Mouse (Mus musculus): ENCODE results near the gene Dok3.
A peak's percentile ranks its signal among the peaks of the same experiment; 100 is the strongest.

Dok3 gene

DNA sequence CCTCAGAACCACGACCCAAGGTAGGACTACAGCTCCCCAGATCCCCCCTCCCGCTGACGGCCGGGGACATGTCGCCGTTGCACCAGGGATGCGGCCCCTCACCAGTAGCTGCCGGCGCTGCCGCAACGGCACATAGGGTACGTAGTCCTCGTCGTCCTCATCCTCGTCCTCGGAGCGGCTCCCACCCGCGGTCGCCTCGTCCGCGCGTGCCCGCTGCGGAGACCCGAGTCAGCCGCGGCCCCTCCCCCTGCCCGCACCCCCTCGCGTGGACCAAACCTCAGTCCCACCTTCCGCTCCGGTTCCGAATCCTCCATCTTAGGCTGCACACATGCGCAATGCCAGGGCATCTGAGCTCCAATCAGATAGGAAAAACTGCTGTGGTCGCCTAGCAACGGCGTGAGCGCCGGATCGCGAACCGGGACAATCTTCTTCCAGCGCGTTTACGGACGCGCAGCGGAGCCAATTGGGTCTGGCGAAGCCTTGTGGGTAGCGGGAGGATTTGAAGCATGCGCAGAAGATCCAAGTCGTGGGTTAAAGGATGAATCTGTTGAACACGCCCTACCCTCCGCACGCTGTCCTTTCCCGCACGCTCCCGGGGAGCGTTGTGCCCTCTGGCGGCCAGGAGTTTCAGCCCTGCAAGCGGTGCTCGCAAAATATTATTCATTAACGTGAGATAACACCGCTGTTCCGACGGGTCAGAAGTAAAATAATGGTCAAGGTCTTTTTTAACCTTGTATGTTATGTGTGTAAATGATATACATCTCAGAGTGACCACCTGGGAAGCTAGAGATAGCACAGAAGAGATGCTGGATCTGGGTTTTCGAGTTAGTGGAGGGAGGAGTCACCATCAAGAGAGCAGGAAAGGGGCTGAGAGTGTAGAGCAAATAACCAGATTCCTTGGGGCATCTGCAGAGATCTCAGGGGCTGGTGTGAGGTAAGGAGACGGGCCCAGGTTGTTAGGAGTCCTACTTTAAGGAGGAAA, 7.4 kb upstream of the Dok3 start, which contains the start of gene Ddx41:
Gene Ddx41, minus strand, starts transcription at position 465 of the 982 bp plus-strand sequence.
- DNase-seq = peak; percentile 94 to 96

DNA sequence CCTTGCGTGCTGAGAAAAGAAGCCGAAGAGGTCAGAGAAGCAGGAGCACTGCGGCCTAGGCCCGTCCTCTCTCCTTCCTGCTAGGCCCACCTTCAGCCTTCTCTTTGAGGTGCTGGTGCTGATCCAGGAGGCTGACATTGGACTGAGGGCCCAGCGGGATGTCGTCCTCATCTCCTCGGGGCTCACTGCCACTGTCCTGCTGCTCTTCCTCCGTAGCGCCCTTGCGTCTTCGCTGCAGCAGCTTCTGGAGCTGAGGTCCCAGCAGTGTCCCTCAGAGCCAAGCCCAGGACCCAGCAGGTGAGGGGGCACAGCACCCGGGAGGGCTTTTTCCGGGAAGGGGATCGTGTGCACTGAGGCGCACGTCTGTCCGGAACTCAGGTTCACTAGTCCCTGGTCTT, 6.7 kb upstream of the Dok3 start:
- no peak for DNase-seq

DNA sequence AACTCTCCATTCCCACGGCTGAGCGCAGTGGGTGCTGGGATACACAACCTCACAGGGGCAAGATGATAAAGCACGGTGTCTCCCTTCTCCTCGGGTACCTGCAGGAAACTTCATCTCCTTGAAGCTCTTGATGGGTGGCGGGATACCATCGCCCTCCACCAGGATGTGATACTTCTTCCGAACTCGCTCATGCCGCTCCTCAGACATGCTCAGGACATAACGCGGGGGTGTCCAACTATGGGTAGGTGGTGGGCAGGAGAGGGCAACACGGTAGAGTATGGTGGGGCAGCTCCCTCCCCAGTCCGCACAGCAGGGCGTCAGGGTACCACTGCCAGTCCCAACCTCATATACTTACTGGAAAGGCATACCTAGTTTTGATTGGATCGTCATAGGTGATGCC, 6.1 kb upstream of the Dok3 start:
- DNase-seq = no peak

DNA sequence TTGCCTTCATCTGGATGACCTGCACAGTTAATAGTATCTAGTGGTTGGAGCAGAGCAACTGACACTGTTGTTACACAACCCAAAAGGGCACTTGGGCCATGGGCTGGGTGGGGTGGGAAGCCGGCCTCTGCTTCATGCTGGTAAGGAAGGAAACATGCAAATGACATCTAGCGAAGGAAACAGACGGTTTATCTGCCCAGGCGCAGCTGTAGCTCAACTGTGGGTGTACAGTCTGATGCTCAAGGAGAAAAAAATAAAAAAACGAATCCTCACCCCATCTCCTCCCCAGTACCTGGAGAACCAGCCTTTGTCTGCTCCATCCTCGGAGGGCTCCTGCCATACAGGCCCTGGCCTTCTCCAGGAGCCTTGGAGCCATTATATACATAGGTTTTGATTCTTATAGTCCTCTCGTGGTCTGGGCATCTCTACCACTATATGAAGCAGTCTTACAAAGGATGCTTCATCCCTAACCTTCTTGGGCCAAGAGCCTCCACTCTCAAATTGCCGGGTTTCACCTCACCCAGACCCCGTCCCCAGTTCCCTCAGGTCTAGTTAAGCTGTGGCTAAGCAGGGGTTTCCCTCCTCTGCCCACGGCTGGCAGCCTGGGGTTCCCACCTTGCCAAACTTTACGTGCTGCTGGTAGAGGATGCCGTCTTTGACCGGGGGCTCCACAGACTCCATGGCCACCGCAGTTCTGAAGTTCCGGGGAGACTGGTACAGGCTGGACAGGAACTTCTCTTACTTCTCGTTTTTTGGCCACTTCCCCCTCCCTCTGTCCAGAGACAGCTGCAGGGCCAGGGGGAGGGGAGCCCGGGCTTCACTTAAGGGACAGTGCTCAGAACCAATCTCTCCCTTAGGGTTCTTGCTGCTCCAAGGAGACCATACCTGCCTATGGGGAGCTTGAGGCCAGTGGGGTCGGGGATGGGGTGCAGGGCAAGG, 993 bp downstream of the Dok3 start:
- DNase-seq = peak; percentile 57 to 58

DNA sequence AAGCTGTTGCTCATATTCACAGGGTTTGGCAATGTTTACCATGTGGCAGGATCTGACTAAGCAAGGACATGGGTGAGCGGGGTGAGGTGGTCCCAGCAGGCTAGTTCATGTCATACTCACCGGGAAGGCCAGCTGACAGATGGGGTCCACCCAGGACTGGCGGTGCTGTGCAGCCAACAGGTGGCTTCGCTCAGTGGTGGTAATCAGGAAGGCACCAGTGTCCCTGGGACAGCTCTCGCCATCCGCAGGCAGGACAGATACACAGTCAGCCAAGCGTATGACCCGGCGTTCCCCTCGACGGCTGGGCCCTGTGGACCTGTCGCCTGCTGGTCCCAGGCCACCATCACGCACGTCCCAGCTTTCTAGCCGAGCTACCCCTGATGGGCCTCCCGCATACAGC, 1.9 kb downstream of the Dok3 start:
- peak; percentile 40 to 43 for DNase-seq

DNA sequence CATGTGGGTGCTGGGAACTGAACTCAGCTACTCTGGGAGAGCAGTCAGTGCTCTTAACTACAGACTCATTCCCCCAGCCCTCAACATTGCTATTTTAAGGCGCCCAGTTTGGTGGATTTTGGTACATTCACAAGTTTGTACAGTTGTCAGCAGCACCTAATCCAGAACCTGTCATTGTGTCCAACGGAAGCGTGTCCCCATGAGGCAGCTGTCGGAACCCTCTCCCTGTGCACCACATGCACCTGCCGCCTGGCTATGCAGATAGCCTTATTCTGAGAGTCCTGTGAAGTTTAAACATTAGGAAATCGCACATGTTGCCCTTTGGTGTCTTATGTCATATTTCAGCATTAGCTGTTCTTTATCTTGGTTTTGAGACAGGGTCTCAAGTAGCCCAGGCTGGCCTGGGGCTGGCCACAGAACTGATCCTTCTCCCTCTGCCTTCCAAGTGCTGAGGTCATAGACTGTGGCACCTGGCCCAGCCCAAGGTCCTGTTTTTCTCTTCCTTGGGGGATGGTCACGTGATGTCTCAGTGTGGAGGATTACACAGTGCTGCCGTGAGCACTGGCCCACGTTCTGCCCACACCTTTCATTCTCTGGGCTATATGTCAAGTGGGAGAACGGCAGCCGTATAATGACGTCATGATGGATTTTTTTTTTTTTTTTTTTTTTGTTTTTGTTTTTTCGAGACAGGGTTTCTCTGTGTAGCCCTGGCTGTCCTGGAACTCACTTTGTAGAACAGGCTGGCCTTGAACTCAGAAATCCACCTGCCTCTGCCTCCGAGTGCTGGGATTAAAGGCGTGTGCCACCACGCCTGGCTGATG, 3.2 kb downstream of the Dok3 start:
- DNase-seq = peak; percentile 36 to 42

DNA sequence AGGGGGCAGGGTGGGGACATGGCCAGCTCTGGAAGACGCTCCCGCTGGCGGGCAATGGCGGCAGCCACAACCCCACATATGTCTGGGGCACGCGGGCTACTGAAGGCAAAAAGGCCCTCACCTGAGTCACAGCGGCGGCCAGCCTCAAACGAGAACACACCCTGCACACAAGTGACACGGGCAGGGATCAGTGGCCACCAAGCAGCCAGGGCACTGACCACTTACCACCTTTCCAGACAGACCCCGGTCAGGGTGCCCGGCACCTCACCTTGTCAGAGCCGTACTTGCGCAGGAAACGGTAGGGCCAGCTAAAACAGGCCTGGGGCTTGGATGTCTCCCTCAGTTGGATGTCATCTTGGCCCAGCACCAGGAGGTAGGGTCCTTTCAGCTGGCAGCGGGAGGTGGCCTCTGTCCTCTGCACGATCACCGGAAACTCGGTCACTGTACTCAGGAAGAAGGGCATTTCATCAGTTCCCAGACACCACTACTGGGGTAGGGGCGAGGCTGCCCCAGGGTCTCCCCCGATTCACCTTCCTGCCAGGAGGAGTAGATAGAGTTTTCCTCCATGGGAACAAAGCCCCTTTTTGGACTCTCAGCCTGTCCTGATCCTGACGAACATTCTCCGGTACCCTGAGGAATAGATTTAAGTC, 5.0 kb downstream of the Dok3 start:
- no peak for DNase-seq

DNA sequence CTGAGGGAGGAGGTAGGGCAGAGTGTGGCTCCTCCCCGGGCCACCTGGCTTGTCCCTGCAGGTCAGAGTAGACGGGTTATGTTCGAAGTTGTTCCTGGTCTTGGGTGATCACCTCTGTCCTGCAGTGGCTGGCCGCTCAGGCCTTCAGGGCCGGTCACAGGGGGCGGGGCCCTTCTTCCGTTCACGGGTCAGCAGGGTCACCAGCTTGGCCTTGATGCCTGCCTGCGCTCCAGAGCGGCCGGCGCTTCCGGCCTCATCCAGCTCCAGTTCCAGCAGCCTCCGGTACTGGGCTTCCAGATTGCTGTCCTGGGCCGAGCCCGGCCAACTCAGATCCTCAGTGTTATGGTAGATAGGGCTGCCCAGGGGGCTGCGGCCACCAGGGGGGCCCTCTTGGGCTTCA, 5.8 kb downstream of the Dok3 start:
- DNase-seq = no peak

DNA sequence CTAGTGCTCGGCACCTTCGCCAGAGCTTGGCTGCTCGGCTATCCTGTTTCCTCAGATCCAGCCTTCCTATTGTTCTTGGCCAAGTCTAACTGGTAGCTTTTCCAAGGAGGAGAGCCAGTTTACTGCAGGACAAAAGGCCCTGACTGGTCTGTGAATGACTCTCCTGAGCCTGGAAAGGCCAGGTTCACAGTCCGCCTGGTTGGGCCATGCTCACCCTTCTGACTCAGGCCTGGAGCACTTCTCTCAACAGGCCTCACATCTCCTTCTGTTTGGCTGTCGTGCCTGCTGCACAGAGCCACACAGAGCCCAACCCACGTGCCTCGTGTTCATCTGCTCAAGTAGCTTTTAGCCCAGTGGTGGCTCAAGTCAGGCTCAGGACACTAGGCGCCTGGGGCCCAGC, 6.4 kb downstream of the Dok3 start:
- no peak for DNase-seq

DNA sequence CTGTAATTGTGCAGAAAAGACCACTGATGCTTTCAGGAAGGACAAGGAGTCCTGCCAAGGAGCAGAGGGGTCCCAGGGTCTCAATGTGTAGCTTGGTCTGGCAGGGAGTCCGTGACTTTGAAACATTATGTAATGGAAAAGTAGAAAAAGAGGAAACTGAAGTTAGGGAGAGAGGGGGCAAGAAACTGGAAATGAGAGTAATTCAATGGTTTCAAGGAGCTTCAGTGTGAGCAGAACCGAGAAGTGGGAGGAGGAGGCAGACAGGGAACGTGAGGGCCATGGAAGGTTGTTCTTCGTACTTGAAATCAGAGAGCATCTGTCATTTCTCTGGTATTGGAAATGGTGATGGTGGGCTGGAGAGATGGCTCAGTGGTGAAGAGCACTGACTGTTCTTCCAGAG, 9.5 kb downstream of the Dok3 start:
- DNase-seq = no peak

DNA sequence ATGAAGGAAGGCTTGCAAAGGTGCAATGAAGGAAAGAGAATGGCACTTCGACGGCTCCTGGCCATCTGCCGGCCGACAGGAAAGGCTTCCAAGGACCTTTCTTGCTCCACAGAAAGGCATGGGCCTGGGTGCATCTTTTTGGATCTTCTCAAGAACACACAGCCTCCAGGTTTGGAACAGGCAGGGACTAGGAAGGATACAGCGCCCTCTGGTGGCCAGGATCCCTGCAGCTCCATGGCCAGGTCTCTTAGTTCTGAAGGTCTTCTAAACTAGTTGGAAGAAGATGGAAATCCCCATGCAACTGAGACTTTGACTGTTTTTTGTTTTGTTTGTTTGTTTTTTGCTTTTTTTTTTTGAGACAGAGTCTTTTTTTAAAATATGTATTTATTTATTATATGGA, 12.1 kb downstream of the Dok3 start:
- peak; percentile 94 for DNase-seq

DNA sequence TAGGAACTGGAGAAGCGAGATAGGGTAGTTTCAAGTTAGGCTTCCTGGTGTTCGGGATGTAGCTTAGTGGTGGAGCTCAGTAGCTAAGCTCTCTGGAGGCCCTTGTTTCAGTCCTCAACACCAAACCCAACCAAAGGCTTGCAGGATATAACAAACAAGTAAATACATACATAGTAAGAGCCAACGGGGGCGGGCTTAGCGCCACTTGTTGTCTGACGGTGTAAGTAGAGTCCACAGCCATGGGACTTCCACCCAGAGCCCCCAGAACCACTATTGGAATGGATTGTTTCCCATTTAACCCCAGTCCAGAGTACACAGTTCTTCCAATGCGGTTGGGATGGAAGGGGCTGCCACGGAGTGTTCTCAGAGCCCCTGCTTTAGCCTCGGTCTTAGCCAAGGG, 15.3 kb downstream of the Dok3 start:
- peak in 1 of 2 experiments; percentile 26 for DNase-seq

DNA sequence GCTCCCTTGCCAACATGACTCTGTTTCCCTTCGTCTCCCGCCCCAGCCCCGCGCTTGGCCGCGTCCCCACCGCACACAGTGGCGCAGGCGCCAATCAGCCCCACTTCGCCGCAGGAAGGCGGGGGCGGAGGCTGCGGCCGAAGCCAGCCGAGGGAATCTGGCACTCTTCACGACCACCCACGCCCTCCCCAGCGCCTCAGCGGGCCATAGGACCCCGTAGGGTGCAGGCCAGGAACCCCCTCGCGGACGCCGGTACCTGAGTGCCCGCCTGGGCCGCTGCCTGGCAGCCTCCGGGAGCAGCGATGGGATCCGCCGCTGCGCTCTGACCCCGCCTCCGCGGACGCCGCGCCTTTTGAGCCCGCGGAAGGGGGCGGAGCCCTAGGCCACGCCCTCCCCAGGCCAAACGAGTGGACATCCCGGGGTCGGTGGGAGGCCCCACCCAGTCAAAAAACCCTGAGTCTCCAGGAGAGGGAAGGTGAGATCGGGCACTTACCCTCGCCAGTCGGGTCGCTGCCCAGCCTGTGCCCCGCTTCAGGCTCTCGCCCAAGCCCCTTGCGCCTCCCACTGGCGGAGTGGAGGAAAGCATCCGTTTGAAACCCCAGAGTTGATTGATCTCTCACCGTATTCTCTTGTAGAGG, 15.9 kb downstream of the Dok3 start, which contains the start of gene Pdlim7:
Gene Pdlim7, minus strand, starts transcription at position 566 of the 638 bp plus-strand sequence.
- DNase-seq = peak; percentile 91

DNA sequence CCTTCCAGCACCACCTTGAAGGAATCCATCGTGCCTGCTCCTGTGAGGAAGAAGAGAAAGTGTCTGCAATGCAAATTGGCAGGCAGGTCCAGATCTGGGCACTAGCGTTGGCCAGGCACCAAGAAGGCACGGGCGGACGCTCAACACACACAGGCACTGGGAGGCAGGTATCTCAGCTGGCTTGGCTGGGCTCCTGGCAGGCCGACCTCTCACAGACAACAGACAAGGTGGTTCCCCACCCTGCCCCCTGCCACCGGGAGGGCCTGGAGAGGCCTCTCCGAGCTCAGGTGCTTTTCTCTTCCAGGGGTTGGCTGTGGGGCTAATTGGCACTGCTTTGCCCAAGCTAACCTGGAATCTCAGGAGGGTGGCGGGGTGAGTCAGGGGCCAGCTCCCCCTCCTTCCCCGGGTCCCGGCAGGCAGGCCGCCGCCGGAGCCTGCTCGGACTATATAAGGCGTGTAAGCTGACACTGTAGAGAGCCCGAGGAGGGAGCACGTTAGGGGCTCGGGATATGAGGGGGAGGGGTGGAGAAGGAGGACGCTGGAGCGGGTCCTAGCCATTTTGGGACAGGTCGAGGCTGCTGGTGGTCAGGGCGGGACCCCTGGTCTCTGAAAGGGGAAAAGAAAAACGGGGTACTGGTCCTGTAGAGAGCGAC, 16.6 kb downstream of the Dok3 start:
- DNase-seq = peak; percentile 35 to 37

DNA sequence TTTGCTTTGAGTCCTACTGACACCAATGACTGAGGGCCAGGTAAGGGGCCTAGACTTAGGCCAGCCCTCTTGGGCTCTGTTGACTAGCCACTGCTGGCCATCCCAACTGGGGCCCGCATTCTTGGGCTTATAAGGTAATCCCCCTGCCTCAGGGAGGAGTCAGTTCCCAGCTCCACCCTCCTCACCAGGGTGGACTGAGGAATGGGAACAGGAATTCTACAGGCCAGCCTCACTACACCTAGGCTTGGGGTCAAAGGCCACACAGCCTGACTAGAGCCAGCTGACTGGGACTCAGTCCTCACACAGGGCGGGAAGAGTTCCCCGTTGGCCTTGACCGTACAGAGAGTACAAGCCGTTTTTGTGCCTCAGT, 17.6 kb downstream of the Dok3 start:
- DNase-seq = no peak

DNA sequence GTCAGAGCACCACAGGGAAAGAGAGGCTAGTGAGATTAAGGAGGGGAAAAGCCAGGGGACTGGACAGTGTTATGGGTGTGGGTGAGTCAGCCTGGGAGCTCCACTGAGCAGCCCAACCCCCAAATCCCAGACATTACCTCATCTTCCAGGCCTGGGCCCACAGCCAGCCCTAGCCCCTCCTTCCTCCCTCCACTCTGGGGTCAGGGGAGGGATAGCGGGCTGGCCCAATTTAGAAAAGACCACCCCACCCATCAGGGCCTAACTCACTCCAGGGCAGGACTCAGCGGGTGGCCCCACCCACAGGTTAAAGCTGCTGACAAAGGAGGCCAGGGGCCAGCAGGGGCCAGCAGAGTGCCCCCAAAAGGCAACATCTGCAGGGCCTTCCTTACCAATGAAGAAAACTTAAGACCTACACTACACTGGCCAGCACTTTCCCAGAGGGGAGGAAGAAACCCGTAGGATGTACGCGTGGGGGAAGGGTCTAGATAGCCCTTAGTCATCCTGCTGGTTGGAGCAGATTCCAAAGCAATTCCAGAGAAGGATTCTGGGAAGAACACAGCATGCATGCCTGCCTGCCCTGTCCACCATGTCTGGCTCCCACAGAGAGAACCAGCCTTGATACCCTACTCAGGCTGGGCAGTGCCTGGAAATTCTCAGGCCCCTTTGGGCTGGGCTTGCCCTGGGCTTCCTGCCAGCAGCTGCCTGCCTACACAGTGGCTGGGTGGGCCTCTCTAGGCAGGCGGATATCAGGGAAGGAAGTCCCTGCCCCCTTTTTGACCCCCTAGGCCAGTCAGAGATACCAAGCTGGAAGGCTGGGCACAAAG, 18.2 kb downstream of the Dok3 start:
- no peak for DNase-seq

DNA sequence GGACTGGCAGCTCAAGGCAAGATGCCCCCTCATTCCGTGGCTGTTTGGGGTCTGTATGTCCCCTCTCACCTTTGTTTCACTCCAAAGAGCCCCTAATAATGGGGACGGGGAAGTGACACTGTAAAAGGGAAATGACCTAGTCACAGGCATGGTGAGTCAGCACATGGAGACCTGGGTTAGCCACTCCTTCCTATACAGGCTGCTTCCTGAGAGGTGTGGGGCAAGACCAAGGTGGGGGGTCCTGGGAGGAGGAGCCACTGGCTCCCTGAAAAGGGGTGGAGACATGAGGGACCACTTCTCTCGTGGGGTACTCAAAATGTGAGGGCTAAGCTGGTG, 18.8 kb downstream of the Dok3 start:
- no peak for DNase-seq

DNA sequence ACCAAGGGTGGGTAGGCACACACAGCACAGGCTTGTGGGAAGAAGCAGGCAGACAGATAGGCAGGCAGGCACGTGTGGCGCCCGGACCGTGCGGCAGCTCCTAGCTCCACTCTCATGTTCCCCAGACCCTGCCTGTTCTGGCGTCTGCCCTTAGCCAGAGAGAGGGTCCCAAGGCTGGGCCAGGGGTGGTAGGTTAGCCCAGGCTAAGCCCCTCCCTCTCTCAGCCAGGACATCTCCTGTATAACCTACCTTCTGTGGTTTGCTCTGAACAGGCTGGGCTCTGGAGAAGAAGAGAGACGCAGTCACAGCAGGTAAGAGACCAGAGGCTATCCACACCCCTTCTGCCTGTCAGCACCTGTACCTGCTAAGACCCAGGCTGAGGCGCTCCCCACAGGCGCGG, 20.6 kb downstream of the Dok3 start:
- DNase-seq = no peak

DNA sequence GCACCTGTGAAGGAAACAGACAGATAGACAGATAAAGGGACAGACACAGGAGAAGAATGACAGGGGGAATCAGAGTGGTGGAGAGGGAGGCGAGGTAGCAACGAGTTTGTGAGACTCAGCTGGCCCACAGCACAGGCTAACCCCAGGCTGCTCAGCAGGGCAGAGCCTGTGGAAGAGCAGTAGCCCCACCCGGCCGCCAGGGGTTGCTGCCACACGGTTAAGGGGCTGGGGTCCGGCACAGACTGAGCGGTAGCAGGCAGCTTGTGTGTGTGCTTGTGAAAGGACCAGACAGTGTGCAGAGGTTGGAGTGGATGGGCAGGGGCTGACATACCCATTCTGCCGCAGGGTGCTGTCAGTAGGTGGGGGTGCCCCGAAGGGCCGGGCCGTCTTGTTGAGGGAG, 21.2 kb downstream of the Dok3 start:
- no peak for DNase-seq

DNA sequence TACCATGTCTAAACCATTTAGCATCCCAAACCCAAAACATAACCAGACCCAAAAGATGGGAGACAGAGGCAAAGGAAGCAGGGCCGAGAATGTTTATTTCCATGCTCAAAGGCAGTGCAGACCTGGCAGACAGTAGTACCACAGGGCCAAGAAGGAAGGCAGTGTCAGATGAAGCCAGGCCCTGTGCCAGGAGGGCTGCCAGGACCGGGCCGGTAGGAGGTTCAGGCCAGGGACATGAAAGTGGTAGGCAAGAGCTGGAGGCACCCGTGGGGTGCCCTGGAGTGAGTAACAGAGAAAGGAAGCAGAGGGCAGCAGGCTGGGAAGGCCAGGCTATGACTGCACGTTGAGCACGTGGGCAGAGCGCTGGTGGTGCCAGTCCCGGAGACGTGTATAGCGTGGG, 22.4 kb downstream of the Dok3 start:
- DNase-seq = no peak
